Mouse (Mus musculus) midbrain, embryonic 10.5 days (tissue): ENCODE data around the gene Ebf1. TPM values are rescaled to one million over a fixed set of nuclear protein-coding genes. Genes with fewer than 3 reads are reported as not detected.

Experiments
- DNase-seq: peaks from one replicate; pipeline ENCODE4 v3.0.0-alpha.2; 2017; ENCODE audit warnings: low spot score
- H3K27ac ChIP-seq: fragments of 300-500 bp; sonication (generic); replicated peaks from 2 replicates; pipeline ENCODE4 v1.5.1; 2016; ENCODE audit warnings: mild to moderate bottlenecking
- H3K27me3 ChIP-seq: fragments of 300-500 bp; sonication (generic); 2 replicates; pipeline ENCODE4 v1.6.1; 2016; ENCODE audit warnings: low read depth, mild to moderate bottlenecking; ENCODE audit not compliant: poor library complexity, severe bottlenecking
- H3K36me3 ChIP-seq: fragments of 300-500 bp; sonication (generic); 2 replicates; pipeline ENCODE4 v1.6.1; 2016; ENCODE audit warnings: mild to moderate bottlenecking, moderate library complexity
- H3K4me1 ChIP-seq: fragments of 300-500 bp; sonication (generic); 2 replicates; pipeline ENCODE4 v1.6.1; 2016
- H3K4me3 ChIP-seq: fragments of 300-500 bp; sonication (generic); 2 replicates; pipeline ENCODE4 v1.5.1; 2016; ENCODE audit warnings: mild to moderate bottlenecking, moderate library complexity
- H3K9me3 ChIP-seq: fragments of 300-500 bp; sonication (generic); replicated peaks from 2 replicates; pipeline ENCODE4 v1.6.1; 2016; ENCODE audit warnings: mild to moderate bottlenecking
- WGBS: fragments of 180-500 bp; shearing (Covaris S2); methylation state at CpG from one replicate; pipeline ENCODE4 v1.1.7; 2016; 5-methylcytosine and 5-hydroxymethylcytosine counted together
- polyA plus RNA-seq: library from polyadenylated mRNA; unstranded; fragments of >200 nt; fragmentation: Nextera tagmentation; extraction: Ambion mirVana; gene quantifications from 2 replicates; pipeline ENCODE4 v1.2.1, GENCODE M21; 2016

Ebf1 gene
- polyA plus RNA-seq, 1 experiment from 2014 or later = 31.8 TPM

- H3K27me3 ChIP-seq = no peaks in the 10 kb centered on the region
- H3K4me1 ChIP-seq = peaks cover 3% of the 10 kb centered on the region; the same call in 1 of the 2 replicates
- 89% methylated on average over 6 of the region's 6 CpGs for WGBS
- H3K9me3 ChIP-seq = no peaks in the 10 kb centered on the region
- DNase-seq = no peak
- no peak overlapping the region for H3K27ac ChIP-seq
- H3K36me3 ChIP-seq = no peaks in the 10 kb centered on the region
- no peak overlapping the region for H3K4me3 ChIP-seq
These were observed 311.3 kb downstream of the Ebf1 start for GRCm38 (mm10) chr11:44928403-44928802.

DNA sequence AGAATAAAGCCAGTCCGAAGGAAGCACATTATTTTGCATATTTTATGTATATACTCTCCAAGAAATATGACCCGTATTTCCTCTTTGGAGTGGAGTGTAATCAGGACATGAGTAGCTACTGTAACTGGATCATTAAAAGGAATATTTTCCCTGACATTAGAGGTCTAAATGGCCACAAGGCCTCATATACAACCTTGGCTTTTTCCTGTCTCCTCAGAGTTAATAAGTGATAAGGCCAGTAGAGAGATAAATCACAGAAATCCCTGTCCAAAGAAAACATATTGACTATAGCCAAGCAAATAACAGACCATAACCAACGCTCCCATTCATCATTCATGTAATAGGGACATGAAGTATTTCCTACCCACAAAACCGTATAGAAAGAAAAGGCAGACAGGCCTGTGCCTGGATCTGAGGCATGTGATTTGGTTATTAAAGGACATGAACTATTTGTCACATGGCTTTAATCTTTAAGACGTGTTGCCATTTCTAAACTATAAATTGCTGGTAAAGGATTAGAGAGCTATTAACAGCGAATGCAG is 315.9 kb downstream of the Ebf1 start:
- Histone ChIP-seq H3K4me1 (no peaks in the 10 kb centered on the region), H3K36me3 (no peaks in the 10 kb centered on the region), H3K27ac (no peak overlapping the region), H3K27me3 (no peaks in the 10 kb centered on the region), H3K4me3 (no peak overlapping the region), H3K9me3 (no peaks in the 10 kb centered on the region)
- no peak for DNase-seq
- WGBS = 92% methylated on average over 6 of the region's 6 CpGs

DNA sequence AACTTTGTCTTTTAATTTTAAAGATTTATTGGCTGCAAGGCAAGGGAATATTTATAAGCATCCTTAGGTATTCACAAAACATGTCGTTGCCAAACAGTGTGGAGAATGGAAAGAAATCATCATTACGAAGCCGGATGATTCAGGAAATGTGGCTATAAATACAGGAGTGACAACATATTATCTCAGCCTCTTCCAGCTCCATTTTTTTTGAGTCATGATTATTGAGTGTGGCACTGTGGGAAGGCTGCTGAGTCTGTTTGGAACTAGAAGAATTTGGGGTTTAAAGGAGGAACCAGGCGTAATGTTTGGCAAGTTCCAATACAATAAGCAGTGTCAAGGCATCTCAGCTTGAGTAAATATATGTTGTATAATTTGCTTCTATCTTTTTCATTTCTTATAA is 326.7 kb downstream of the Ebf1 start:
- Histone ChIP-seq H3K36me3 (no peaks in the 10 kb centered on the region), H3K27me3 (no peaks in the 10 kb centered on the region), H3K27ac (no peak overlapping the region), H3K4me3 (no peak overlapping the region), H3K9me3 (no peaks in the 10 kb centered on the region), H3K4me1 (no peaks in the 10 kb centered on the region; the same call in 1 of the 2 replicates)
- DNase-seq = no peak
- WGBS = 96% methylated on average over 4 of the region's 4 CpGs

DNA sequence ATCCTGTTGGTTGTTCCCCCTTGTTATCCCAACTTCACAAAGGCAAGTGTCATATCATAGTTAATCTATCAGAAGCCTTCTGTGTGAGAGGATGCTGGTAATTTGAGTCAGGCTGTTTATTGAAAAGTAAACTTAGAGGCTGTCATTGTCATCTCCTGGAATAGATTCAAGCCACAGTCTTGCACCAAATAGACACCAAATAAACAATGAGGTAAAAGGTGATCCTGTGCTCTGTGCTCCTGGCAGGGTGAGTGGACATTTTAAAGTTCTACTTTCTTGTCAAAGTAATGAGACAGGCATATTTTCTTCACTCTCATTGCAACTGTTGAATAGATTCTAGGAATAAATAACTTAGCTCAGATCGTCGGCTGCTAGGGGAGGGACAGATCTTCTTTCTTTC is 327.3 kb downstream of the Ebf1 start:
- whole genome bisulfite sequencing = 84% methylated on average over 2 of the region's 2 CpGs
- Histone ChIP-seq H3K27ac (no peak overlapping the region), H3K36me3 (no peaks in the 10 kb centered on the region), H3K4me1 (no peaks in the 10 kb centered on the region; the same call in 1 of the 2 replicates), H3K4me3 (no peak overlapping the region), H3K27me3 (no peaks in the 10 kb centered on the region), H3K9me3 (no peaks in the 10 kb centered on the region)
- DNase-seq = no peak

DNA sequence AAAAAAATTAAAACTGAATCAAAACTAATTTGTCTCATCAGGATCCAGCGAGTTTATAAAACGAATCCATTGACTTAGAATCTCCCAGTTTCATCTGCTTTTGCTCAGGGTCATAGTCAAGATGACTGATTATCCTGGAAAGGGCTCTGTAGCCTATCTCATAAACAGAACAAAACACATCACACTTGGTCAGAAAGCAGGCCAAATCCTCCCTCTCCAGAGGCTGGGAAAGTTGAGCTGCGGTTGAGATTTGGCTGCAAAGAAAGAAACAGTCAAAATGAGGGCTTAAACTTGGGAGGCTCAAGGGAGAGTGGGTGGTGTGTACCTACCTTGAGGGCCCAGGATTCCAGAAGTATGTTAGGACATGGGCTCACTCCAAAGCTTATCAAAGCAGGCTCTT is 329.5 kb downstream of the Ebf1 start:
- H3K4me3 ChIP-seq = no peak overlapping the region
- DNase-seq = no peak
- whole genome bisulfite sequencing = 86% methylated on average over 3 of the region's 3 CpGs

DNA sequence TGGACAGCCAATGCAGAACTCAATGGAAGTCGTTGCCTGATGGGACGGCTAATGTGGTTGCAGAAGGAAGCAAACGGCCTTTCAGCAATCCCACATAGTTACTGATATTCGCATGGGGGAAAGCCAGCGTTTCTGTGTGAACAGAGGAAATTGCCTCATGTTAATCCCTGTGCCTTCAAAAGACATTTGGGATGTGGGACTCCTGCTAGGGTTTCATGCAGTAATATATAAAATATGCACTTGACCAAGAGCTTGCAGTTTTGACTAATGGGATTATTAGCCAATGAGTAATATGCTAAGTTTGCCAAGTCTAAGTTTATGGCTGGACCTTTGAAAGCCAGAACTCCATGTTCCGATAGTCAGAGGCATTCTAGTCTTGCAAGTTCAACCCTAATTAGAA is 331.4 kb downstream of the Ebf1 start:
- Histone ChIP-seq H3K27me3 (no peaks in the 10 kb centered on the region), H3K36me3 (no peaks in the 10 kb centered on the region), H3K9me3 (no peaks in the 10 kb centered on the region), H3K4me3 (no peak overlapping the region), H3K27ac (no peak overlapping the region), H3K4me1 (no peaks in the 10 kb centered on the region)
- 93% methylated on average over 6 of the region's 6 CpGs for WGBS
- no peak for DNase-seq

More for the DNA sequence above, 329.5 kb downstream of the Ebf1 start:
- Histone ChIP-seq H3K4me1 (no peaks in the 10 kb centered on the region; the same call in 1 of the 2 replicates), H3K27ac (no peak overlapping the region), H3K9me3 (no peaks in the 10 kb centered on the region), H3K36me3 (no peaks in the 10 kb centered on the region), H3K27me3 (no peaks in the 10 kb centered on the region)

DNA sequence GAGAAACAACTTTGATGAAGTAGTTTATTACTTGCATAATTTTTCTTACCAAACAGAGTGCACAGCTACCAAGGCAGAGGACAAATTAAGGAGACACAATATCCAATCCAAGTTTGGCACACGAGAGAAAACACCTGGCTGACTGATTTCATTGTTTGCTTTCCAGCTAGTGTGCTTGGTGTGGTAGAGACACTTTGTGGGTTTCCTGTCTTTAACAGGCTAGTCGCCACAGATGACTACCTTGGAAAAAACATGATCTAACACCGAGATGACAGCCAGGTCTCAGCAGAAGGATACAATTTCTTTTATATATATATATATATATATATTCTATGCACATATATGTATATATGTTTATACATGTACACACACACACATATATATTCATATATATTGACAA is 332.0 kb downstream of the Ebf1 start:
- 86% methylated on average over 3 of the region's 3 CpGs for WGBS
- no peak overlapping the region for H3K27ac ChIP-seq
- H3K36me3 ChIP-seq = no peaks in the 10 kb centered on the region
- no peaks in the 10 kb centered on the region for H3K27me3 ChIP-seq
- H3K4me3 ChIP-seq = no peak overlapping the region
- H3K9me3 ChIP-seq = no peaks in the 10 kb centered on the region
- DNase-seq = no peak
- no peaks in the 10 kb centered on the region for H3K4me1 ChIP-seq

- H3K27ac ChIP-seq = no peak overlapping the region
- H3K36me3 ChIP-seq = no peaks in the 10 kb centered on the region
- H3K4me3 ChIP-seq = no peak overlapping the region
- 94% methylated on average over 9 of the region's 9 CpGs for WGBS
- no peaks in the 10 kb centered on the region for H3K4me1 ChIP-seq
- DNase-seq = no peak
- H3K27me3 ChIP-seq = no peaks in the 10 kb centered on the region
- H3K9me3 ChIP-seq = no peaks in the 10 kb centered on the region
These were observed 333.2 kb downstream of the Ebf1 start for GRCm38 (mm10) chr11:44950319-44950718.

- no peak for DNase-seq
- no peak overlapping the region for H3K4me3 ChIP-seq
- no peaks in the 10 kb centered on the region for H3K4me1 ChIP-seq
- H3K27me3 ChIP-seq = no peaks in the 10 kb centered on the region
- WGBS = 95% methylated on average over 4 of the region's 4 CpGs
- no peaks in the 10 kb centered on the region for H3K36me3 ChIP-seq
- H3K27ac ChIP-seq = no peak overlapping the region
- no peaks in the 10 kb centered on the region for H3K9me3 ChIP-seq
These were observed 334.4 kb downstream of the Ebf1 start for GRCm38 (mm10) chr11:44951506-44951905.

DNA sequence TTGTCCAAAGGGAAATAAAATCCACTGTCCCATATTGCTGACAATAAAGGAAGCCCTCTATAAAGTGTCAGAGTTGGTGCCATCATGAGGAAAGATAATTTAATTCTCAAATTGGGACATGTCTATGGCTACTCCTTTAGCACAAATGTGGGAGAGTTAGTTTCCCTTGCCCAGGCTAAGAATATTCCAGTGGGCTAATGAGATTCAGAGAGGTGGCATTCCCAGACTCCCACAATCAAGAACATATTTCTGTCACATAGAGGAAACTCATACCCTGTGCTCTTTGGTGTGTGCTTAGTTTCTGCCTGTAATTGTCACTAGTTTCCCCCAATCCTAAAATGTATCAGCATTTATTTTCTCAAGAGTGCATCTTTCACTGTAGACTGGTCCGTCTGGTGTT is 336.2 kb downstream of the Ebf1 start:
- Histone ChIP-seq H3K4me3 (no peak overlapping the region), H3K27ac (no peak overlapping the region), H3K4me1 (no peaks in the 10 kb centered on the region), H3K36me3 (no peaks in the 10 kb centered on the region), H3K27me3 (no peaks in the 10 kb centered on the region), H3K9me3 (no peaks in the 10 kb centered on the region)
- DNase-seq = no peak
- WGBS = 86% methylated on average over 1 of the region's 1 CpGs

DNA sequence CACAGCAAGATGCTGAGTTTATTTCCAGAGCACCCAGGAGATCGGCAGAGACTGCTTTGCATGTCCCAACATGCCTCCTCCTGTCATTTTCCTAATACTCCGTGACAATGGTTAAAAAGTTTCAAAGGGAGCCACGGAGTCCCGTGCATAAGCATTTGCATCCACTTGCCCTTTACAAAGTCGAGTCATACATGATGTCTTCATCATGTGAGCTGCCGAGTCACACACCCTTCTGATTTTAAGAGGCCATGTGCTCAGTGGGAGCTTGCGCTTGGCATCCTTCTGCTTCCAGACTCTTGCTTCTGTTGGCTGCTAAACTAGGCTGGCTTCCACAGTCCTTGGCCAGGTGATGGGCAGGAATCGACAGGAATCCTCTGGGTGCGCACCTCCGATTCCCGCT is 336.7 kb downstream of the Ebf1 start:
- H3K27ac ChIP-seq = no peak overlapping the region
- DNase-seq = no peak
- 81% methylated on average over 11 of the region's 11 CpGs for WGBS

DNA sequence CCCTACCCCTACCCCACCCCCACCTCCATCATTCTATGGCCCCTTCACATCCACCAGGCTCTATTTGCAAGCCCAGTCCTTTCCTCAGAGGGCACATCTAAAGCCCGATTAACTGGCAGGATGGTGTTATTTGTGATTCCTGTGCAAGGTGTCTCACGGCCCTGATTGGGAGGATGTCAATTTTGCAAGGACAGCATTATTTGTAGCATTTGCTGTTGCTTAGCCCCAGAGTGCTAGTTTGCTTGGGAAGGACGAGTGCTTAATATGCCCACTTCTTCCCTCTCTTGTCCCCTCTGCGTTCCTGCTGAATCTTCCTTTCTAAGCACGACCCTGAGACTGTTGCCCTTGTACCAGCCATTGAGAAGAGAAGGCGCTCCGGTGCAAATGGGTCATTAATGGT is 337.2 kb downstream of the Ebf1 start:
- WGBS = 92% methylated on average over 7 of the region's 7 CpGs
- Histone ChIP-seq H3K27ac (no peak overlapping the region), H3K4me3 (no peak overlapping the region), H3K4me1 (no peaks in the 10 kb centered on the region), H3K36me3 (no peaks in the 10 kb centered on the region), H3K9me3 (no peaks in the 10 kb centered on the region), H3K27me3 (no peaks in the 10 kb centered on the region)
- DNase-seq = no peak

More for the DNA sequence above, 336.7 kb downstream of the Ebf1 start:
- H3K9me3 ChIP-seq = no peaks in the 10 kb centered on the region
- no peaks in the 10 kb centered on the region for H3K4me1 ChIP-seq
- H3K4me3 ChIP-seq = no peak overlapping the region
- H3K27me3 ChIP-seq = no peaks in the 10 kb centered on the region
- no peaks in the 10 kb centered on the region for H3K36me3 ChIP-seq

DNA sequence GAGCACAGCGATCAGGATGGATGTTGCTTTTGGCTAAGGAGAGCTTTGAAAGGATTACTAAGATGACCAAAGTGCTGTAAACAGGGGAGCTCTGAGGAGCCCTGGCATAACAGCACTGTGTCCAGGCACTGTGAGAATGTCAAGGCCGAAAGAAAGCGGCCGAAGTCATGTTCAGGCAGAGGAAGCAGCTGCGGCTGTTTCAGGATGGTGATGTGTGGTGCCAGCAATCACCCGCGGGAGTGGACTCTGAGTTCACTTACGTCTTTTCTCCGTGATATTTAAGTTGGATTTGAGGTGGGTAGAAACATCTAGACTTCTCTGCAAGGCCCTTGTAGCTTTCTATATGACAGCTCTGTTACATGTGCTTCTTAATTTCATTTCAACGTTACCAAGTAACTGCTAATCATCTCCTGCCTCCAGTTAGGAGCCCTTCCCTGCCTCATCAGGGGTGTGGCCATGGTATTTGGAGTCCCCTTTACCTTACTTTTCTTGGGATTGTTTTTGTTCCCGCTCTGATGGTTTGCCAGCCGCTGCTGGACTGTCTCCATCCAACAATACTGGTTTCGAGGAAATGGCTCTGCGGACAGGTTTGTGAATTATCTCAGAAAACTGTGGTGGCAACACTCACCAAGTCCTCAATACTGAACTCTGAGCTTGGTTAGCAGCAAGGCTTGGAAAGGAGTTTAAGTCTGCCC is 345.8 kb downstream of the Ebf1 start:
- Histone ChIP-seq H3K4me1 (0 out of 2 replicates have a peak, but pooled peaks cover 4% of the 10 kb centered on the region), H3K36me3 (no peaks in the 10 kb centered on the region), H3K27ac (no peak overlapping the region), H3K27me3 (no peaks in the 10 kb centered on the region), H3K4me3 (no peak overlapping the region), H3K9me3 (no peaks in the 10 kb centered on the region)
- WGBS = 83% methylated on average over 14 of the region's 14 CpGs
- no peak for DNase-seq
